Mouse (Mus musculus) embryo, embryonic 9.5 days (tissue): ENCODE data around the gene Ubp1.
A peak's percentile ranks its signal among the peaks of the same experiment; 100 is the strongest.

Experiments
- DNase-seq: peaks from one replicate; pipeline ENCODE4 v3.0.0-alpha.2; 2017; ENCODE audit errors: extremely low spot score

Ubp1 gene

DNA sequence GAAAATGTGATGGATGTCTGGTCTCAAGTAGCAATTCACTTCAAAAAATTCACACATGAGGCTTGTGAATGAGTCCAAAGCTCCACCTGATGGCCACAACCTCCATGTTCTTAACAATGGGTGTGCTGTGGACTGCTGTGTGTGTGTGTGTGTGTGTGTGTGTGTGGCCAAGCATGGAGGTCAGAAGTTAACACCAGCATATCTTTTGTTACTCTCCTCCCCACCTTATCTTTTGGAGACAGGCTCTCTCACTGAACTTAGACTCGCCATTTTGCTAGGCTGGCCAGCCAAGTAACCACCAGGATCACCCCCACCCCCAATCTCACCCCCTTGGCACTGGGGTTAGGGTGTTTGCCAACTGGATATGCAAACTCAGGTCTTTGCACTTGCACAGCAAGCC lies 83.3 kb downstream of the Ubp1 start:
- DNase-seq, result no peak

DNA sequence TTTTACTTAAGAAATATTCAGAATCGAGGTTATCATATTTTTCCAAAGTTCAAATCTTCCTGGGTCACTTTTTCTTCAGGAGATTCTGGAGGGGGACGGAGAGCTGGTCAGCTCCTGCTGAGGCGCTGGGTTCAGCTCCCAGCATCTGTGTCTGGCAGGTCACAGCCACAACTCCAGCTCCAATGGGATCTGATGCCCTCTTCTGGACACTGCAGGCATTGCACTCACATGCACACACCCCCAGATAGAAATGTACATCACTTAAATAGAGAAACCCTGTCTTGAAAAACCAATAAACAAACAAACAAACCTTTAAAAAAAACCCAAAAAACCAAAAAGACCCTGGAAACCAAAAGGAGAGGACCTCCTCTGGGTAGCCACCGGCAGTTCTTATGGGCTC lies 85.0 kb downstream of the Ubp1 start:
- no peak for DNase-seq

DNA sequence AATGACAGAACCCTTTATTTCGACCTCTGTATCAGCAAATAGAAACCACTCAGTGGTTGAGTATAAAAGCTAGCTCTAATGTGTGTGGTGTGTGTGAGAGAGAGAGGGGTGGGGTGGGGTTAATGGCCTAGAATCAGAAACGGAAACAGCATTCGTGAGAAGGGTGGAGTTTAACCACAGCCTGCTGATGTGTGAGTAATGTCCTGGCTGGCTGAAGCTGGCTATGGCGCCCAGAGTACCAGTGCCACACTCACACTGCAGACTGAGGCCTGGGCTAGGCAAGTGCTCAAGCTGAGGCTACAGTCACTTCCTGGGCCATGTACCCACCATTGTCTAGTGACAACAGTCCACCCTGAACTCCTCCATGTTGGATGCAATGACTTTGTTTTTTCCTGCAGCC lies 85.7 kb downstream of the Ubp1 start:
- DNase-seq, result no peak

DNA sequence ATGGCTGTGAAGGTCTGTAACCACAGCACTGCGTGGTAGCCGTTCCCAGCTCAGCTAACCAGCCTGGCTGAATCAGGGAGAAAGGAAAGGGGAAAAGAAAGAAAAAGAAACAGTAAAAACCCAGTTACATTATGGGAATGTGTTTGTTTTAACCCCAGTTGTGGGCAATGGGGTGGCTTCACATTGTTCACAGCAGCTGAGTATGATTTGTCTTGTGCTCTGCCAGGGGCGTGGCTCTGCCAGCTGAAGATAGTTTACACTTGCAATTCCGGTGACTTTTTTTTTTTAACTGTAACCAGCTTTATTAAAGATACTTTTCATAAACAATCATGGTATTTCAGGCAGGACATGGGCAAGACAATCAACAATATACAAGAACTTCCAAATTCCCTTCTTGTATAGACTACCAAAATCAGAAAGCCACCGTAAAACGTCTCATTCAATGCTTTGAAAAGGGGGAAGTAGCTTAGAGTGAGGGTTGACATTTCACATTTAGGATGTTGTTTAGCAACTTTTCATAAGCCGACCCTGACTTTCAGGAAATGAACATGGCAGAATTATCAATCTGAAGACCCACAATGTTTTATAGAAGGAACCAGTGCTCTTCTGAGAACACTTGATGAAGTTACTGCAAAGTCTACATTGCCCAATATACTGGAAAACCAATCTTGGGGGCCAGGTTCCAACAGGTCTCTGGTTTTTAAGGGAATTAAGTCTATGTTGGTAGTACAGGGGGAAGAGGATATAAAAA lies 88.5 kb downstream of the Ubp1 start:
- DNase-seq, result no peak

DNA sequence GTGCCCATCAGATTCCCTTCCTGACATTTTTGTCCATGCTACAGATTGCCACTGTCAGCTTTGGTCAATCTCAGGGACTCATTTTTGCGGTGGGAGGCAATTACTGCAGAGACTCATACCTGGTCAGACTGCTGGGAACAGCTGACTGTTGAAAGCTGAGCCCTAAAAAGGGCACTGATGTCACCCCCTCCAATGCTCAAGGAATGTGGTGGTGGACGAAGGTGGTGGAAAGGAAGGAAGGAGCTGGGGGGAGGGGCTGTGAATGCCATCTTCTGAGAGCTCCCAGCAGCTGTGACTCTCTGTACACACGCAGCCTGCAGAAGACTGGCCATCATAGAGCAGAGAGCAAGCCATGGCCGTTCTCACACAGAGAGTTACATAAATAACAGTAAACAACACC lies 91.4 kb downstream of the Ubp1 start:
- DNase-seq, result no peak

DNA sequence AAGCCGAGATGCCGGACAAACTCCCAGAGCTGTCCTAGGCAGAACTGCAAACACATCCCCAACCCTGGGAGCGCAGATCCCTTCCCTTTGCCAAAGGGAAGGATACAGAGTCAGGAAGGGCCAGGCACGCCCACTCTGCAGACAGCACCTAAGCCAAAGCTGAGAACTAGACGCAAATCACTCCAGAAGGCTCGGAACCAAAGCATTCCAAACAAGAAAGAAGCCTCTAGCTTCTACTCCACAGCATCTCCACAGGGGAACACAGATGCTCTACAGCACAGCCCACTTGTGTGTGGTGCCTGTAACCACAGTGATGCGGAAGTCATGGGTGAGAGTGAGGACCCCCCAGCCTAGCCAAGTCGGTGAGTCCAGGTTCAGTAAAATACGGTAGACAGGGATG lies 94.4 kb downstream of the Ubp1 start:
- no peak for DNase-seq

DNA sequence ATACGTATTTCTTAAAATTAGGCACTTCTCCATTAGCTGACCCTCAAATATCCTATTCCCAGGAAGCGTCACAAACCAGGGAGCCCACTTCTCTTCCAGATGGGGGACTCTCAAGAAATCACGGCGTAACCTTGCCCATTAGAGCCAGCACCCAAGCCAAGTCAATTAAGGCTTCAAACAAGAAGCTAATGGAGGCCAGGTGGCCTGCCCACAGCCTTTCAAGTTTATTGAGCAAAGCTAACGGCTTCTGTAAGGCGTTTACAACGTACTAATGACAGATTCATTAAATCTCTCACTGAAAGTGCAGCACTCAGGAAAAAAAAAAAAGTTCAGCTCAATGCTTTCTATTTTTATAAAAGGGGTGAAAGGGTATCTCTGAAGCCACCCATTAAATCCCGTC lies 95.1 kb downstream of the Ubp1 start:
- DNase-seq, result peak; percentile 10

DNA sequence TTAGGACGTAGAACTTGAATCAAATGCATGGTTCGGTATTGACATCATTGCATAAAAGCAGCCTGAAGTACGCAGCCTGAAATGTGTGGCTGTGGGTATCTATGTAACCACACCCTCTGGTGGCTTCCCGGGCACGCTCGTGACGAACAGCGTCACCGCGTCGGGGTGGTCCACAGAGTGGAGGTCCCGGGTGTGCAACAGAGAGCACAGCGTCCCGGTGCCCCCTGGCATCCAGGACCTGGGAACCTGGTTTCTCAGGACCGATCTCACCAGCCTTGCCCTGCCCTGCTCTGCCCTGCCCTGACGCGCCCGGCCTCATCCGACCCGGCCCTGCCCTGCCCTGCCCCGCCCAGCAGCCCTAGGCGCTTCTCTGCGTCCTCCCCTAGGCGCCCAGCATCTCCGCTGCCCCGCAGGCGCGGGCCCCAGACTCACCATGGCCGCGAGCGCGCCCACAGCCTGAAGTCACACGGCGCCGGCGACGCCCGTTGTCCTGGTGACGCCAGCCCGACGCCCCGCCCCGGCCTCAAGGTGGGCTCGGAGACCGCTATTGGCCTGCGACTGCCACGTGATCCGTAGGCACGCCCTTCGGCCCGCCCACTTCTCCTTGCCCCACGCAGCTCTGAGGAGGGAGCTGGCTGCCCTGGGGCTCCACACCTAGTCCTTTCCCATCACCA lies 95.7 kb downstream of the Ubp1 start:
- peak; percentile 89 for DNase-seq
